Mouse (Mus musculus) thymus, postnatal 14 days (tissue): ENCODE measurements around the gene Hmgb1.
A peak's percentile ranks its signal among the peaks of the same experiment; 100 is the strongest.

Experiments
- DNase-seq: peaks from one replicate; pipeline ENCODE4 v3.0.0; 2021

Gene Hmgb1

GRCm38 (mm10) chr5:149184104-149184843 lies at the start of gene Hmgb1, which contains the start of gene Uspl1:
Gene Hmgb1, minus strand, starts transcription at chr5:149184489.
Gene Uspl1, plus strand, starts transcription at chr5:149184350.
- peak; percentile 99 for DNase-seq

- no peak for DNase-seq
Observed at GRCm38 (mm10) chr5:149229619-149230339, 45.5 kb upstream of the Hmgb1 start.

GRCm38 (mm10) chr5:149228700-149229618 lies 44.7 kb upstream of the Hmgb1 start:
- peak; percentile 94 for DNase-seq

DNA sequence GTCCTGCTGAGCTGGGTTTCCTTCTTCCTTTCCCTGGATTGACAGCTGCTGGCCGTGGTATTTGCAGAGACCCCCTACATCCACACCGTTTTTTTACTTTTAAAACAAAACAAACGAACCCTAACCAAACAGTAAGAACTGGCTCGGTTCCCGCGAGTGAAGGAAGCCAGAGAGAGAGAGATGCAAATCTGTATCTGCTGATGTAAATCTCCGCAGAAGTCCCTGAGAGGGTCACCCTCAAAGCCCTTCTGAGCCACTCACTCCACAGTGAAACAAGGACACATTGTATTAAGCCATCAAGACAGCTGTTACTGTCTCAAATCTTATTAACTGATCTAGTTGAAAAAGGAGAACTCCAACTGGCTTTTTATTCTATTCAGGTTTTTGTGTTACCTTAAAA lies 40.4 kb upstream of the Hmgb1 start:
- DNase-seq = no peak

GRCm38 (mm10) chr5:149221355-149221754 lies 37.1 kb upstream of the Hmgb1 start:
- DNase-seq = no peak

DNA sequence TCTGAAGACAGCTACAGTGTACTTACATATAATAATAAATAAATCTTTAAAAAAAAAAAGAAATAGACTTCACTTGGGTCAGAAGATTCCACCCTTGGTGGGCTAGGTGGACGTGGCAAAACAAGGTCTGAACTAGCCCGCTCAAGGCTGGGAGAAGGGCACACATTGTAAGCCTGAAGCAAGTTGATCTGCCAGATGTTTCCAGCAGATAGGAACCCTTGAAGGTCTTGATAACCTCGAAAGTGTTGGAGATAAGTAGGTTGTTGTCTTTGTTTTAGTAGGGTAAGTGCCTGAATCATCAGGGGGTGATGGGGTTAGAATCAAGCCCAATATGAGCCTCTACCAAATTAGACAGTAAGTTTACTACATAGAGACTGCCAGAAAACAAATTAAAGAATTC lies 35.2 kb upstream of the Hmgb1 start:
- DNase-seq = no peak

GRCm38 (mm10) chr5:149217524-149218357 lies 33.5 kb upstream of the Hmgb1 start:
- DNase-seq = no peak

DNA sequence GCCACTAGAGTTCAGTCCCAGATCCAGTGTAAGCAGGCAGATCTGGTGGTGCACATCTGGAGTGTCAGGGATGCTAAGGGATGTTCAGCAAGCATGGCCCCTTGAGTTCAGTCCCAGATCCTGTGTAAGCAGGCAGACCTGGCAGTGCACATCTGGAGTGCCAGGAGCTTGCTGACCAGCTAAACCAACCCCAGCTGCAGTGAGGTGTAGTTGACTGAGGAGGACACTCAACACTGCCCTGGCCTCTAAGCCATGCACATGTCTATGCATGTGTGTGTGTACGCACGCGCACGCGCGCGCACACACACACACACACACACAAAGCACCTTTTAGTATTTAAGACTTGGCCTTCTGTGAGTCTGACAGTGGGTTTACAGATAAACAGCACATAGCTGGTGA lies 31.3 kb upstream of the Hmgb1 start:
- DNase-seq = no peak

DNA sequence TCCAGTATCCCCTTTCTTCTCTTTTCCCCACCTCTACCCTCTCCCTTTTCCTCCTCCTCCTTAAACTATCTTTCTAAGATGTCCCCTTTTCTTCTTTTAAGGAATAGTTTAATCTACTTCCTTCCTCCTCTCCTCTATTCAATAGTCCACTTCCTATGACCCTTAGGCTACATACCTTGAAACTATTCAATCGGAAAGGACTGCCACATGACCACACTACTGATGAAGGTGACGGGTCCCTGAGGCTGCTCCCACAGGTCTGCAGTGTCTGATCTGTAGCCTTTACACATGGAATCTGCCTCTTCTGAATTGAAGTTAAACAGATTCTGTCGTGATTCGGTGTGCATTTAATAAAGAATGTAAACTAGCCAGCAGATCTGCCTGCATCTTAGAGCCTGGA lies 28.5 kb upstream of the Hmgb1 start:
- no peak for DNase-seq

DNA sequence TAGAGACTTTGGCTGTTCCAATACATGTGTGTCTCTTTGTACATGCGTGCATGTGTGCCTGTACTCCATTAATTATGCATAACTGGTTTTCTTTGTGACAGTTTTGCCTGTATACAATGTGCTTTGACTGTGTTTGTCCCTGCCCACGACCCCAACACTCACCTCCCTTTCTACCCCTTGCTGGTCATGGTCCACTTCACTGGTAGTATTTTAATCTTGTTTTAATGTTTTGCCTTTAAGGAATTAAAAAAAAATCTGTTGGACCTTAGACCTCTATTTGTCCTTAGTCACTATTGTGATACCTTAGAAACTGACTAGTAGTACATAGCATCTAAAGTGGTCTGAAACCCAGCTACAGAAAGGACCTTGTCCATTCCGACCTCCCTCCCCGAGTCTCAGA lies 26.8 kb upstream of the Hmgb1 start:
- DNase-seq = no peak

DNA sequence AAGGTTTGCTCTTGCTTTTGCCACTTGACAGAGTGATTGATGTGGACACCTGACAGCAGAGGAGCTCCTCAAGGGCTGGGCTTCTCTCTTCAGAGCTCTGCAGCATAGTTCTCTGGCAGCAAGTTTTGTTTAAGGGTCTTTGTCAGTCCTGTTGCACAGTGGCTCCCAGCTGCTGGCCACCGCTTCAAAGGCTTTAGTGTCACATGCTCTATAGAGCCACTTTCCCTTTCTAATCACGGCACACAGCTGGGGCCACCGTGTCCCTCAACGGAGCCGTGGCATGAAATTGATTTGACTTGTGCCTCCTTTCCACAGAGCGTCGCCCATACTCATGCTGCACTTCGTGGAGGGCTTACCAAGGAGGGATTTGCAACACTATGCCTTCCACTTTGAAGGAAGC lies 25.0 kb upstream of the Hmgb1 start:
- DNase-seq = no peak

DNA sequence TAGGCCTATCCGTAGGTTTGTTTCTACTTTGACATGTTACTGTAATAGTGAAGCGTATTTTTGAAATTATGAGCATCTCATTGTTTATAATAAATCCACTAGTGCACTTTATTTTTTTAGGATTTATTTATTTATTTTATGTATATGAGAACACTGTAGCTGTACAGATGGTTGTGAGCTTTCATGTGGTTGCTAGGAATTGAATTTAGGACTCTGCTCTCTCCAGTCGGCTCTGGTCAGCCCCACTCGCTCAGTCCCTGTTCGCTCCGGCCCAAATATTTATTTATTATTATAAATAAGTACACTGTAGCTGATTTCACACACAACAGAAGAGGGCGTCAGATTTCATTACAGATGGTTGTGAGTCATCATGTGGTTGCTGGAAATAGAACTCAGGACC lies 24.5 kb upstream of the Hmgb1 start:
- DNase-seq = no peak

GRCm38 (mm10) chr5:149207661-149208060 lies 23.4 kb upstream of the Hmgb1 start:
- no peak for DNase-seq

GRCm38 (mm10) chr5:149206286-149206685 lies 22.0 kb upstream of the Hmgb1 start:
- no peak for DNase-seq

DNA sequence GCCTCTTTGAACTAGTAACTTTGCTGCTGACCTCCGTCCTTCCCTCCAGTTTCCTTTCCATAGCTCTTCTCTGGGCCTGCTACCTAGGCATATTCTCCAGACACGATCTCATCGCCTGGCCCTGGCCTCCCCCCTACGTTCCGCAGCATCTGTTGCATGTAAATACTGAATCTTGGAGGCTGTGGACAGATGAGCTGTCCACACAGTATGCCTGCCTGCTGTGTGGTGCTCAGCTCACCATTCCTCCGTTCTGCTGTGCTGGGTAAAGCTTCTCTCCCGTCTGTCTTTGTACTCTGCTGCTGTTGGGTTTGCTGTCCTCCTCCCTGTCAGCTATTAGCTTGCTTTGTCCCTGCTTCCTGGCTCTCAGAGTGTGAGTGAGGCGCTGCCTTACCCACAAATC lies 21.0 kb upstream of the Hmgb1 start:
- DNase-seq = no peak

DNA sequence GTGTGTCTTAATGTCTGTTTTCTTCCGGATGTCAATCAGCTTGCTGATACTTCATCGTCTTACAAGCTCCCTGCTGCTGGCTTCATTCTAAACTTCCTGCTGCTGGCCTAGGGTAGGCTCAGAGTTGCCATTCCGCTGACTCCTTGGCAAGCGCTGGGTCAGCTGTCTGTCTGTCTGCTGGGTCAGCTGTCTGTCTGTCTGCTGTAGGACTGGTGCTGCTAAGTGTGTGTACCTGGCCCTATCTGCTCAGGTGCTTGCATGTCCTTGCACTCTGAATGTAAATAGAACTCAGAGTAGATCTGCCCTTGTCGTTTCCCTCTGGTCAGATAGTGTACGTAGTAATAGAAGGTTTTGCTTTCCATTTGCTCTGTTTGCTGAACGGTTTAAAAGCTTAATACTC lies 20.5 kb upstream of the Hmgb1 start:
- DNase-seq = no peak

DNA sequence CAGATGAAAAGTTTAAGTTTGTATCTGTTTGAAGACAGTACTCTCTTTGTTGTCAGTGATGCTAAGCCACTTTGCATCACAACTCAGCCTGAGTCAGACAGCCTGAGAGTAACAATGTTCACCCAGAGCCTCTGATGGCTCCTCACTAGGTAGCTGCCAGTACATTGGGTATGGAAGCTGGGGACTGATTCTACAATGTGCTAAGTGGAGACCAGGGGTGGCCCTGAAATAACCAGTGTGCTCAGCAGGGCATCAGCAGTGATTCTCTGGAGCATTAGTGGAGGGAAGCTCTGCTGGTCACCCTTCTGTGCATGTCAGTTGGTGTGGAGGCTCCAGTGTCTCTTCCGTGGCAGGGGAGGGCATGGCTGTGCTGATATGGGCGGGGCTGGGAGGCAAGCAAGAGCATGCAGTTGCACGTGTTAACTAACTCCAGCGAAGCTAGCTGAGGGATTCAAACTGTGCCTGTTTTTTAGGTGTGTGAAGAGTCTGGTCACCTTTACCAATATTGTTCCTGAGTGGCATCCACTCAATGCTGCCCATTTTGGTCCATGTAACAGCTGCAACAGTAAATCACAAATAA lies 19.6 kb upstream of the Hmgb1 start:
- DNase-seq = no peak

DNA sequence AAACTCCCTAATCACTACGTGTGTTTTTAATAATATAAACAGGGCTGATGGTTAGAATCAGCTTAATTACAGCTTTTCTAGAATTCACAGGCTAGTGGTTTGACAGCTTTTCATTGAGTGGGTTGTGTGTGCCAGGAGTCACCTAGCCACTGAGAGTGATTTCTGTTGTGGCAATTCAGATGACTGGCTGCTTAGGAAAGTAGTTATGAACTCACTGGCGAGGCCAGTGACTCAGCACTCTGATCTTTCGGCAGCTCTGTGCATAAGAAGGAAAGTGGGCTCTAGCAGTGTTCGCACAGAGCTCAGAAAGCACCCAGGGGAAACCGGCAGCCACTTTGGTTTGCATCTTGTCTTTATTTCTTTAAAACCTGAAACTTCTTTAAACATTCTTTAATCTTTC lies 18.7 kb upstream of the Hmgb1 start:
- DNase-seq = no peak

GRCm38 (mm10) chr5:149198782-149199181 lies 14.5 kb upstream of the Hmgb1 start:
- DNase-seq = no peak

GRCm38 (mm10) chr5:149196611-149197010 lies 12.3 kb upstream of the Hmgb1 start:
- DNase-seq = no peak

GRCm38 (mm10) chr5:149190160-149190559 lies 5.9 kb upstream of the Hmgb1 start:
- no peak for DNase-seq

DNA sequence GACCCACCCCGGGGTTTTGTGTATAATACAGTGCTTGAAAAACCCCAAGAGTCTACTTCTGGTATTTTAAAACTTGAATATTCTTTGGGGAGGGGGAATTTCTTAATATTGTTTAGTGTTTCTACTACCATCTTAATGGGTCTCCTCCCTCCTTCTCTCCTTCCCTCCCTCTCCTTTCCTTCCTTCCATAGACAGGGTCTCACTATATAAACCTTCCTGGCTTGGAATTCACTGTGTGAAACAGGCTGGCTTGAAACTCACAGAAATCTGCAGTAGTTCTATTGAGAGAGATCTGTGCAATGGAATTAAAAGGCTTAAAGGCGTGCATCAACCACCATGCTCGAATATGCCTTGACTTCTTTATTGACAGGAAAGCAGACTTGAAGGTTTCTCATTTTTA lies 1.5 kb upstream of the Hmgb1 start:
- DNase-seq = no peak
